Mouse (Mus musculus) neural tube, embryonic 10.5 days (tissue): ENCODE measurements around the gene Usp43.

Experiments used
- DNase-seq: peaks from one replicate; pipeline ENCODE4 v3.0.0-alpha.2; 2017; ENCODE audit warnings: low spot score; ENCODE audit errors: extremely low spot score

The Usp43 gene

DNA sequence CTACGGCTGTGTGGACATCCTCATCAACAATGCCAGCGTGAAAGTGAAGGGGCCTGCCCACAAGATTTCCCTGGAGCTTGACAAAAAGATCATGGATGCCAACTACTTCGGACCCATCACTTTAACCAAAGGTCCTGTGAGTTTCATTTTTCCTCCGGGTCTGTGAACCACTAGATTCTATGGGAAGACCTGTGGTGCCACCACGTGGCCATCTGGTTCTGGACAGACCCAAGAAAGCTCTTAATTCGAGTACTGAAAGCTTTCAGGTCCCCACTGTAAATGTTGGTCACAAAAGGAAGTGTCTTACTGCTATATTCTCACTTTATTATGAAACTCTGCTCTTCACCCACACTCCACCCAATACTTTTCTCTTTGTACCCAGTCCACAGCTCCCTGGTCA, 110.4 kb downstream of the Usp43 start:
- no peak for DNase-seq

DNA sequence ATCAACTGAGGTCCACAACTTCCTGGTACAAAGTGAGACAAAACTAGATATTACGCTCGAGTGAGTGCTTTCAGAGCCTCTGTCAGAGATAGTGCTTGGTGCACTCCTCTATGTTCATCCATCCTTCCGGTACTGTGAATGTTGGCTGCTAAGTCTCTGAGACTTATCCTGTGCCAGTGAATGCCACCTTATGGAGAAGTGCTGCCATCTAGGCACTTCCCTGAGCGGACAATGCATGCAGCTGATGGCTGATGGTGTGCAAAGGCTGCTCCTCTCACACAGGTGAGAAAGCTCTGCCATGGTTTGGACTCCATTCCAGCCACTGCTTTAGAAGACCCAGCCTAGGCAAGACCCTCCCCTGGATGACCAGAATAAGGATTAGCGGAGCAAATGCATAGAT, 113.9 kb downstream of the Usp43 start:
- no peak for DNase-seq

DNA sequence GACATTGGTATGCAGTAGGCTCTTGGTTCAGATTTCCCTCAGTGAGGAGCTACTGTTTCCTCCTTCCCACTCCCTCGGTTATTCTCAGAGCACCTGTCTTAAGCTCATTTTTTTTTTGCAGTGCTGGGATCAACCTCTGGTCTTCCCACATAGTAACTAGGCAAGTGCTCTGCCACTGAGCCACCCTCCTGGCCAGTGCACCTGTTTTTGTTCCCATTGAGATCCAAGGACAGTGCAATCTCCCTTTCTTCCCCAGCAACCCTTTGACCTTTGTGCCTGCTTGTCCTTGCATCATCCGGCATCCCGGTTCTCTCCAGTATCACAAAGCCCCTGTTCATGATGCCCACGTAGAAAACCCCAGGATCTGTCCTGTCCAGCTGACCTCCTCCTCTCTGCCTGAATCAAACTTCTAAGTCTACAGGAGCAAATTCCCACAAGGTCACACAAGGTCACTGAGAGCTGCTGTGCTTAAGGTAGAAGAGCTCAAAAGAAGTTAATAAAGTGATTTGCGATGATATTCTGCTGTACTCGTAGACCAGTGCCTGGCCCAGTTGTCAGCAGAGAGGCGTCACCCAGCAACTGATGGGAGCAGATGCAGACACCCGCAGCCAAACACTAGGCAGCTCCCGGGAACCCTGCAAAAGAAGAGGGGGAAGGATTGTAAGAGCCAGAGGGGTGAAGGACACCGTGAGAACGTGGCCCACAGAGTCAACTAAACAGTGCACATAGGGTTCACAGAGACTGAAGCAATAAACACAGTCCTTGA, 114.9 kb downstream of the Usp43 start:
- no peak for DNase-seq

DNA sequence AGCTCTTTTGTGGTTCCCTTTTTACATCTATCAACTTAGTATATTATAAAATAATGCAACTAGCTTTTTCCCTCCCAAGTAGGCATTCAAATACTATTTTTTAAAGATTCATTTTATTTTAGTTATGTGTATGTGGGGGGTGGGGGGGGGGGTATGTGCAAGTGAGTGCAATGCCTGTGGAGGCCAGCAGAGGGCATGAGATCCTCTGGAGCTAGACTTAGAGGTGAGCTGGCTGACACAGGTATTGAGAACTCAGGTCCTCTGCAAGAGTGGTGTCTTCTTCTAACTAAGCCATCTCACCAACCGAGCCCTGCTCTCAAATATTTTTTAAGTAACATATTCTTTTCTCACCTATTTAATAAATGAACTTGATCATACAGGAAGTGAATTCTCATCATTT, 116.4 kb downstream of the Usp43 start:
- no peak for DNase-seq
